Mouse (Mus musculus) liver, postnatal 0 days (tissue): ENCODE measurements around the gene Afdn.

Experiments used
- CTCF ChIP-seq: sonication (generic); IDR thresholded peaks from 2 replicates; pipeline ENCODE4 v1.5.1; 2016; ENCODE audit warnings: antibody characterized with exemption, low read depth
- EP300 ChIP-seq: IDR thresholded peaks from 2 replicates; pipeline ENCODE4 v1.6.1; 2016; ENCODE audit warnings: antibody characterized with exemption, low read depth, mild to moderate bottlenecking

- no peak for TF ChIP-seq CTCF
- TF ChIP-seq EP300, result no peak
These were observed 20.4 kb upstream of the Afdn start for GRCm38 (mm10) chr17:13739981-13740380.
